Mouse (Mus musculus) WW6 (cell line): Measurements from ENCODE around the gene Upf3b.
"Not testable (repeated sequence)": the region's sequence is repeated elsewhere in the genome, so short reads cannot be mapped to it uniquely, and the experiment has no call there.

Experiments
- DNase-seq: peaks from one replicate; pipeline ENCODE4 v3.0.0-alpha.2; 2013; ENCODE audit warnings: low read depth, low spot score

Gene Upf3b

GRCm38 (mm10) chrX:37080345-37080744 is 29.8 kb downstream of the Upf3b start:
- DNase-seq, result not testable (repeated sequence)

- no peak for DNase-seq
Observed at GRCm38 (mm10) chrX:37076651-37077050, 33.5 kb downstream of the Upf3b start.

GRCm38 (mm10) chrX:37074262-37074892 is 35.7 kb downstream of the Upf3b start:
- DNase-seq, result no peak

- DNase-seq, result no peak
Observed at GRCm38 (mm10) chrX:37068766-37069165, 41.4 kb downstream of the Upf3b start.

GRCm38 (mm10) chrX:37067299-37067698 is 42.8 kb downstream of the Upf3b start:
- DNase-seq, result no peak

- DNase-seq, result no peak
Observed at GRCm38 (mm10) chrX:37063902-37064301, 46.2 kb downstream of the Upf3b start.

- DNase-seq, result no peak
Observed at GRCm38 (mm10) chrX:37048890-37049823, 61.0 kb downstream of the Upf3b start.

- no peak for DNase-seq
Observed at GRCm38 (mm10) chrX:37048066-37048889, 61.8 kb downstream of the Upf3b start, which contains the start of gene Sowahd. Sowahd (plus strand) TSS chrX:37048845.

GRCm38 (mm10) chrX:37042726-37043125 is 67.4 kb downstream of the Upf3b start:
- no peak for DNase-seq
